Mouse (Mus musculus) ES-Bruce4 (cell line): ENCODE measurements around the gene Acoxl. TPM values are rescaled to one million over a fixed set of nuclear protein-coding genes. Genes with fewer than 3 reads are reported as not detected.

ENCODE experiments used
- H3K27ac ChIP-seq: 2 replicates; pipeline ENCODE4 v1.5.1; 2012; ENCODE audit warnings: low read length, inconsistent platforms; ENCODE audit not compliant: insufficient read depth
- H3K27me3 ChIP-seq: 2 replicates; pipeline ENCODE4 v1.6.1; 2012; ENCODE audit warnings: mild to moderate bottlenecking, low read length, inconsistent platforms; ENCODE audit not compliant: control insufficient read depth, poor library complexity, insufficient read depth, severe bottlenecking
- H3K36me3 ChIP-seq: 2 replicates; pipeline ENCODE4 v1.6.1; 2012; ENCODE audit warnings: inconsistent platforms, mild to moderate bottlenecking, low read length, moderate library complexity; ENCODE audit not compliant: control insufficient read depth, poor library complexity, insufficient read depth, severe bottlenecking
- H3K4me1 ChIP-seq: one replicate; pipeline ENCODE4 v1.8.1; 2011; ENCODE audit warnings: low read length; ENCODE audit not compliant: control insufficient read depth, insufficient read depth
- H3K4me3 ChIP-seq: 2 replicates; pipeline ENCODE4 v1.5.1; 2011; ENCODE audit warnings: low read depth, mild to moderate bottlenecking, low read length
- H3K9ac ChIP-seq: 2 replicates; pipeline ENCODE4 v1.6.1; 2012; ENCODE audit warnings: low read depth, mild to moderate bottlenecking, inconsistent platforms; ENCODE audit not compliant: poor library complexity, severe bottlenecking
- H3K9me3 ChIP-seq: replicated peaks from 2 replicates; pipeline ENCODE4 v1.6.1; 2012; ENCODE audit warnings: mild to moderate bottlenecking, low read length, inconsistent platforms; ENCODE audit not compliant: control insufficient read depth, poor library complexity, insufficient read depth, severe bottlenecking
- CTCF ChIP-seq: IDR thresholded peaks from one replicate; pipeline ENCODE4 v1.8.1; 2011; ENCODE audit warnings: low read depth, low read length
- EP300 ChIP-seq: IDR thresholded peaks from 2 replicates; pipeline ENCODE4 v1.6.1; 2011; ENCODE audit warnings: low read depth, low read length; ENCODE audit not compliant: insufficient read depth
- POLR2A ChIP-seq: IDR thresholded peaks from one replicate; pipeline ENCODE4 v1.8.1; 2011; ENCODE audit warnings: low read length; ENCODE audit not compliant: insufficient read depth
- polyA plus RNA-seq: library from polyadenylated mRNA; stranded (reverse); fragments of >200 nt; gene quantifications from 2 replicates; pipeline ENCODE4 v1.2.4, GENCODE M21; 2011; ENCODE audit warnings: low read depth; ENCODE audit not compliant: missing spikeins, insufficient read depth, insufficient read length

Gene Acoxl
- polyA plus RNA-seq, 1 experiment: not detected

- Histone ChIP-seq H3K9me3 (no peaks in the 10 kb centered on the region), H3K27me3 (no peaks in the 10 kb centered on the region), H3K4me3 (no peak overlapping the region), H3K4me1 (no peaks in the 10 kb centered on the region), H3K36me3 (no peaks in the 10 kb centered on the region), H3K27ac (no peak overlapping the region), H3K9ac (no peak overlapping the region)
- TF ChIP-seq EP300: no peak
- no peak for TF ChIP-seq POLR2A
- TF ChIP-seq CTCF: no peak
Measured at GRCm38 (mm10) chr2:127983981-127984380, 145.3 kb downstream of the Acoxl start.

- no peak for TF ChIP-seq CTCF
- TF ChIP-seq EP300: no peak
- TF ChIP-seq POLR2A: no peak
Measured at GRCm38 (mm10) chr2:127987706-127988105, 149.0 kb downstream of the Acoxl start.

GRCm38 (mm10) chr2:127990856-127991479 lies 152.3 kb downstream of the Acoxl start:
- H3K27ac ChIP-seq: no peak overlapping the region
- H3K9me3 ChIP-seq: no peaks in the 10 kb centered on the region
- H3K4me3 ChIP-seq: no peak overlapping the region
- H3K27me3 ChIP-seq: no peaks in the 10 kb centered on the region
- H3K36me3 ChIP-seq: no peaks in the 10 kb centered on the region
- TF ChIP-seq EP300 (no peak), CTCF (no peak), POLR2A (no peak)
- no peak overlapping the region for H3K9ac ChIP-seq
- no peaks in the 10 kb centered on the region for H3K4me1 ChIP-seq

More at GRCm38 (mm10) chr2:127987706-127988105, 149.0 kb downstream of the Acoxl start:
- no peaks in the 10 kb centered on the region for H3K9me3 ChIP-seq
- H3K27ac ChIP-seq: no peak overlapping the region
- no peak overlapping the region for H3K9ac ChIP-seq
- no peaks in the 10 kb centered on the region for H3K36me3 ChIP-seq
- H3K4me1 ChIP-seq: no peaks in the 10 kb centered on the region
- no peak overlapping the region for H3K4me3 ChIP-seq
- no peaks in the 10 kb centered on the region for H3K27me3 ChIP-seq

GRCm38 (mm10) chr2:127991656-127992055 lies 153.0 kb downstream of the Acoxl start:
- no peak overlapping the region for H3K4me3 ChIP-seq
- H3K27ac ChIP-seq: no peak overlapping the region
- TF ChIP-seq CTCF: no peak
- no peak for TF ChIP-seq POLR2A
- no peak for TF ChIP-seq EP300
- no peak overlapping the region for H3K9ac ChIP-seq
- H3K27me3 ChIP-seq: no peaks in the 10 kb centered on the region
- H3K36me3 ChIP-seq: no peaks in the 10 kb centered on the region
- H3K9me3 ChIP-seq: no peaks in the 10 kb centered on the region
- no peaks in the 10 kb centered on the region for H3K4me1 ChIP-seq

- H3K27me3 ChIP-seq: no peaks in the 10 kb centered on the region
- H3K9me3 ChIP-seq: no peaks in the 10 kb centered on the region
- no peaks in the 10 kb centered on the region for H3K36me3 ChIP-seq
- no peak overlapping the region for H3K9ac ChIP-seq
- no peaks in the 10 kb centered on the region for H3K4me1 ChIP-seq
- H3K4me3 ChIP-seq: no peak overlapping the region
- TF ChIP-seq CTCF: no peak
- TF ChIP-seq POLR2A: no peak
- no peak for TF ChIP-seq EP300
- H3K27ac ChIP-seq: no peak overlapping the region
Measured at GRCm38 (mm10) chr2:128008662-128009423, 170.2 kb downstream of the Acoxl start.

GRCm38 (mm10) chr2:128014613-128015012 lies 175.9 kb downstream of the Acoxl start:
- Histone ChIP-seq H3K4me1 (no peaks in the 10 kb centered on the region), H3K9ac (no peak overlapping the region), H3K4me3 (no peak overlapping the region), H3K36me3 (no peaks in the 10 kb centered on the region), H3K9me3 (no peaks in the 10 kb centered on the region), H3K27me3 (no peaks in the 10 kb centered on the region), H3K27ac (no peak overlapping the region)
- no peak for TF ChIP-seq EP300
